17 mouse cellular contexts compared by ENCODE assay signal in the genomic region with DNA sequence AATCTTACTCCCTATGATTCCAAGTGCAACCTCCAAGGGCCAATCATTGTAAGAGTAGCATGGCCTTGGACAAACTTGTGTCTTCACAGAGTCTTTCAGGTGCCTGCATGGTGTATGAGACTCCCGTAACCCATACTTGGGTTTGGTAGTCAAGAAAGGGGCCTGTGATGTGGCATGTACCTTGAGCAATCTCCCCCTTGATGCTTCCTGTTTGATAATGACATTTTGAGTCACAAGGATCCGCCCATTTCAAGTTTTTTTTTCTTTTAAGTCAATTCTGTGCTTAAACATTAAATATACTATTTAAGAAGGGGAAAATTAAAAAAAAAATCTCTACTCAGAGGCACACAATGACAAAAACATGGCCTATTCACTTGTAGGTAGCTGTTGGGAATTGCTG. TPM values are rescaled to one million over a fixed set of nuclear protein-coding genes. Genes with fewer than 3 reads are reported as not detected.
A peak's percentile ranks its signal among the peaks of the same experiment; 100 is the strongest.
DNase-seq lines count a peak whose midpoint lies in the region; ATAC-seq lines count a peak whose summit lies in the region.
"Had no signal": no experiment of that assay in that cellular context is flagged by ENCODE, and none has a peak within 500 bp of the region (broad histone marks: within the 10 kb centered on the region; RNA-seq: fewer than 3 reads in every experiment).

No protein-coding gene starts in this region.

- peak; percentile 44 for ATAC-seq in megakaryocyte, adult 5-6 weeks (ENCODE audit: poor library complexity, severe bottlenecking)
- ATAC-seq in erythroblast, adult 5-6 weeks (replicated peaks; ENCODE audit: low FRiP score, poor library complexity, severe bottlenecking): no peak
- ATAC-seq: forebrain, embryonic 16.5 days had no signal

- DNase-seq in CD4-positive, CD25-positive, alpha-beta regulatory T cell, adult 2 months (ENCODE audit: low read depth, low spot score): peak; percentile 56
- peak; percentile 43 for DNase-seq in T-cell, adult 2 months (ENCODE audit: low spot score)
- peak; percentile 33 for DNase-seq in thymus, postnatal 25 days
- DNase-seq in adrenal gland, adult 18-20 months (ENCODE audit: low spot score in 2 of 2): no peak
- DNase-seq in cerebellum, adult 8-10 months: no peak
- no peak for DNase-seq in urinary bladder, postnatal 25 days (ENCODE audit: low spot score)
- DNase-seq: adrenal gland, postnatal 14 days; cerebellum, adult 11-12 months; cerebellum, postnatal 10 days; gastrocnemius, postnatal 10 days; heart, postnatal 36 days; kidney, adult 9 months; kidney, postnatal 10 days; right cerebral cortex, postnatal 4 days had no signal

RNA-seq across cellular contexts. Expression of a gene that starts 15.3 kb away (rescaled TPM):
- total RNA-seq in megakaryocyte, adult 5-6 weeks (2015): 24.4 TPM in 2 replicates
- 30.8 and 39.0 TPM in 2 replicates for total RNA-seq in megakaryocyte, adult 5-6 weeks (2017)
- total RNA-seq in erythroblast, adult 5-6 weeks (2015; ENCODE audit: low replicate concordance): 1.5 and 4.8 TPM in 2 replicates
- total RNA-seq in erythroblast, adult 5-6 weeks (2017; ENCODE audit: low replicate concordance): 3.9 and 8.3 TPM in 2 replicates
- total RNA-seq in adrenal gland, adult 18-20 months (2021): 10 to 100 TPM; 58.5 to 61.8 TPM

Comparison
In these comparisons a context has a peak if more than half of its experiments do, and no peak if none do; other contexts are left out.
1. DNase-seq: peak in CD4-positive, CD25-positive, alpha-beta regulatory T cell, adult 2 months (single experiment), T-cell, adult 2 months (single experiment) and thymus, postnatal 25 days (single experiment); none in adrenal gland, adult 18-20 months (0 of 2), cerebellum, adult 8-10 months (single experiment) and urinary bladder, postnatal 25 days (single experiment).